Mouse (Mus musculus): Measurements from ENCODE around the gene Gm13275. TPM values are rescaled to one million over a fixed set of nuclear protein-coding genes. Genes with fewer than 3 reads are reported as not detected.
"Not testable (repeated sequence)": the region's sequence is repeated elsewhere in the genome, so short reads cannot be mapped to it uniquely, and the experiment has no call there.

The Gm13275 gene
- not detected for total RNA-seq (2021)
- long read RNA-seq, experiment 1 = 0 reads
- long read RNA-seq, experiment 2 = 0 reads

GRCm38 (mm10) chr4:88793936-88794675 is at the start of gene Gm13275:
Gene Gm13275, plus strand, starts transcription at chr4:88794487.
- peak; percentile 45 for DNase-seq
- intact Hi-C loops (cut with DNase I; ENCODE audit: low total_unique reads) = not testable (repeated sequence)

GRCm38 (mm10) chr4:88749926-88750325 is 44.4 kb upstream of the Gm13275 start:
- intact Hi-C loops (cut with DNase I; ENCODE audit: low total_unique reads) = no loop called here
- DNase-seq = no peak

- peak; percentile 53 for DNase-seq
- intact Hi-C loops (cut with DNase I; ENCODE audit: low total_unique reads) = not testable (repeated sequence)
Observed at GRCm38 (mm10) chr4:88754818-88755340, 39.4 kb upstream of the Gm13275 start, which contains the start of gene Gm13271. Gene Gm13271, plus strand, starts transcription at chr4:88754868.

- DNase-seq; intact Hi-C loops (cut with DNase I; ENCODE audit: low total_unique reads): not testable (repeated sequence)
Observed at GRCm38 (mm10) chr4:88756581-88757513, 37.4 kb upstream of the Gm13275 start.

- intact Hi-C loops (cut with DNase I; ENCODE audit: low total_unique reads) = not testable (repeated sequence)
Observed at GRCm38 (mm10) chr4:88757628-88758031, 36.7 kb upstream of the Gm13275 start.

GRCm38 (mm10) chr4:88758751-88759150 is 35.5 kb upstream of the Gm13275 start:
- DNase-seq; intact Hi-C loops (cut with DNase I; ENCODE audit: low total_unique reads): not testable (repeated sequence)

More at GRCm38 (mm10) chr4:88757628-88758031, 36.7 kb upstream of the Gm13275 start:
- DNase-seq = peak; percentile 79

- intact Hi-C loops (cut with DNase I; ENCODE audit: low total_unique reads); DNase-seq: not testable (repeated sequence)
Observed at GRCm38 (mm10) chr4:88759610-88760268, 34.5 kb upstream of the Gm13275 start, which contains the start of gene Gm13283. Gene Gm13283, plus strand, starts transcription at chr4:88760119.

GRCm38 (mm10) chr4:88760431-88760830 is 33.9 kb upstream of the Gm13275 start:
- peak; percentile 81 for DNase-seq
- intact Hi-C loops (cut with DNase I; ENCODE audit: low total_unique reads) = not testable (repeated sequence)

GRCm38 (mm10) chr4:88761776-88762175 is 32.5 kb upstream of the Gm13275 start:
- peak; percentile 67 for DNase-seq
- intact Hi-C loops (cut with DNase I; ENCODE audit: low total_unique reads) = not testable (repeated sequence)

- intact Hi-C loops (cut with DNase I; ENCODE audit: low total_unique reads); DNase-seq: not testable (repeated sequence)
Observed at GRCm38 (mm10) chr4:88762341-88762740, 31.9 kb upstream of the Gm13275 start.

- peak; percentile 57 for DNase-seq
- intact Hi-C loops (cut with DNase I; ENCODE audit: low total_unique reads) = not testable (repeated sequence)
Observed at GRCm38 (mm10) chr4:88763384-88764018, 30.8 kb upstream of the Gm13275 start.

- intact Hi-C loops (cut with DNase I; ENCODE audit: low total_unique reads); DNase-seq: not testable (repeated sequence)
Observed at GRCm38 (mm10) chr4:88773534-88773933, 20.8 kb upstream of the Gm13275 start, which contains the start of gene Gm13290. Gene Gm13290, plus strand, starts transcription at chr4:88773834.

- DNase-seq; intact Hi-C loops (cut with DNase I; ENCODE audit: low total_unique reads): not testable (repeated sequence)
Observed at GRCm38 (mm10) chr4:88776622-88777021, 17.7 kb upstream of the Gm13275 start, which contains the start of gene Gm13289. Gene Gm13289, plus strand, starts transcription at chr4:88776922.

- DNase-seq; intact Hi-C loops (cut with DNase I; ENCODE audit: low total_unique reads): not testable (repeated sequence)
Observed at GRCm38 (mm10) chr4:88779550-88779949, 14.7 kb upstream of the Gm13275 start, which contains the start of gene Gm13272. Gene Gm13272, plus strand, starts transcription at chr4:88779850.

- DNase-seq; intact Hi-C loops (cut with DNase I; ENCODE audit: low total_unique reads): not testable (repeated sequence)
Observed at GRCm38 (mm10) chr4:88780320-88780719, 14.0 kb upstream of the Gm13275 start.

GRCm38 (mm10) chr4:88781831-88782230 is 12.5 kb upstream of the Gm13275 start, which contains the start of gene Ifnz:
Gene Ifnz, plus strand, starts transcription at chr4:88782131.
- not testable (repeated sequence) for DNase-seq

GRCm38 (mm10) chr4:88782335-88782734 is 12.0 kb upstream of the Gm13275 start:
- intact Hi-C loops (cut with DNase I; ENCODE audit: low total_unique reads); DNase-seq: not testable (repeated sequence)

More at GRCm38 (mm10) chr4:88781831-88782230, 12.5 kb upstream of the Gm13275 start, which contains the start of gene Ifnz:
- intact Hi-C loops (cut with DNase I; ENCODE audit: low total_unique reads) = not testable (repeated sequence)

GRCm38 (mm10) chr4:88785409-88785808 is 8.9 kb upstream of the Gm13275 start, which contains the start of gene Gm13276:
Gene Gm13276, plus strand, starts transcription at chr4:88785709.
- DNase-seq; intact Hi-C loops (cut with DNase I; ENCODE audit: low total_unique reads): not testable (repeated sequence)

Data from gastrocnemius, postnatal 14 days (tissue).